Mouse (Mus musculus): ENCODE data around the gene Rgs7. TPM values are rescaled to one million over a fixed set of nuclear protein-coding genes. Genes with fewer than 3 reads are reported as not detected.

The Rgs7 gene
- polyA plus RNA-seq, 1 experiment from 2014 or later = not detected

GRCm38 (mm10) chr1:175188186-175188585 is 304.1 kb downstream of the Rgs7 start:
- 56% methylated on average over 5 of the region's 5 CpGs for WGBS (ENCODE audit: insufficient replicate concordance)
- Histone ChIP-seq H3K4me2 (ENCODE audit: low read depth, low read length) (no peak overlapping the region), H3K4me3 (ENCODE audit: low read depth, low read length) (no peak overlapping the region), H3K27me3 (ENCODE audit: control insufficient read depth, insufficient read depth, low read depth, low read length) (no peaks in the 10 kb centered on the region), H3K36me3 (ENCODE audit: control insufficient read depth, insufficient read depth) (no peaks in the 10 kb centered on the region), H3K9ac (ENCODE audit: low read depth, low read length) (no peak overlapping the region), H3K4me1 (ENCODE audit: control insufficient read depth, low read depth, low read length) (no peaks in the 10 kb centered on the region), H3K27ac (ENCODE audit: low read length) (no peak overlapping the region), H3K9me3 (replicated peaks; ENCODE audit: control insufficient read depth, low read length) (no peaks in the 10 kb centered on the region)
- ATAC-seq (ENCODE audit: low read depth) = no peak

GRCm38 (mm10) chr1:175185211-175185610 is 307.1 kb downstream of the Rgs7 start:
- H3K27ac ChIP-seq (ENCODE audit: low read length) = no peak overlapping the region
- no peaks in the 10 kb centered on the region for H3K27me3 ChIP-seq (ENCODE audit: control insufficient read depth, insufficient read depth, low read depth, low read length)
- no peak overlapping the region for H3K4me3 ChIP-seq (ENCODE audit: low read depth, low read length)
- ATAC-seq (ENCODE audit: low read depth) = no peak
- no peak overlapping the region for H3K9ac ChIP-seq (ENCODE audit: low read depth, low read length)
- no peaks in the 10 kb centered on the region for H3K9me3 ChIP-seq (replicated peaks; ENCODE audit: control insufficient read depth, low read length)
- no peaks in the 10 kb centered on the region for H3K36me3 ChIP-seq (ENCODE audit: control insufficient read depth, insufficient read depth)
- H3K4me1 ChIP-seq (ENCODE audit: control insufficient read depth, low read depth, low read length) = no peaks in the 10 kb centered on the region
- H3K4me2 ChIP-seq (ENCODE audit: low read depth, low read length) = no peak overlapping the region
- 58% methylated on average over 2 of the region's 2 CpGs for whole genome bisulfite sequencing (ENCODE audit: insufficient replicate concordance)

- Histone ChIP-seq H3K4me2 (ENCODE audit: low read depth, low read length) (no peak overlapping the region), H3K27me3 (ENCODE audit: control insufficient read depth, insufficient read depth, low read depth, low read length) (no peaks in the 10 kb centered on the region), H3K9ac (ENCODE audit: low read depth, low read length) (no peak overlapping the region), H3K9me3 (replicated peaks; ENCODE audit: control insufficient read depth, low read length) (no peaks in the 10 kb centered on the region), H3K4me3 (ENCODE audit: low read depth, low read length) (no peak overlapping the region), H3K4me1 (ENCODE audit: control insufficient read depth, low read depth, low read length) (no peaks in the 10 kb centered on the region), H3K36me3 (ENCODE audit: control insufficient read depth, insufficient read depth) (no peaks in the 10 kb centered on the region), H3K27ac (ENCODE audit: low read length) (no peak overlapping the region)
- ATAC-seq (ENCODE audit: low read depth) = no peak
- 38% methylated on average over 3 of the region's 3 CpGs for WGBS (ENCODE audit: insufficient replicate concordance)
Measured at GRCm38 (mm10) chr1:175184736-175185135, 307.6 kb downstream of the Rgs7 start.

- Histone ChIP-seq H3K4me1 (ENCODE audit: control insufficient read depth, low read depth, low read length) (no peaks in the 10 kb centered on the region), H3K9me3 (replicated peaks; ENCODE audit: control insufficient read depth, low read length) (no peaks in the 10 kb centered on the region), H3K9ac (ENCODE audit: low read depth, low read length) (no peak overlapping the region), H3K36me3 (ENCODE audit: control insufficient read depth, insufficient read depth) (no peaks in the 10 kb centered on the region), H3K27ac (ENCODE audit: low read length) (no peak overlapping the region), H3K4me2 (ENCODE audit: low read depth, low read length) (no peak overlapping the region), H3K4me3 (ENCODE audit: low read depth, low read length) (no peak overlapping the region), H3K27me3 (ENCODE audit: control insufficient read depth, insufficient read depth, low read depth, low read length) (no peaks in the 10 kb centered on the region)
- no peak for ATAC-seq (ENCODE audit: low read depth)
- 63% methylated on average over 1 of the region's 1 CpGs for WGBS (ENCODE audit: insufficient replicate concordance)
Measured at GRCm38 (mm10) chr1:175178733-175179132, 313.6 kb downstream of the Rgs7 start.

GRCm38 (mm10) chr1:175174918-175175675 is 317.2 kb downstream of the Rgs7 start:
- Histone ChIP-seq H3K9me3 (replicated peaks; ENCODE audit: control insufficient read depth, low read length) (no peaks in the 10 kb centered on the region), H3K4me2 (ENCODE audit: low read depth, low read length) (no peak overlapping the region), H3K4me3 (ENCODE audit: low read depth, low read length) (no peak overlapping the region), H3K36me3 (ENCODE audit: control insufficient read depth, insufficient read depth) (no peaks in the 10 kb centered on the region), H3K27ac (ENCODE audit: low read length) (no peak overlapping the region), H3K4me1 (ENCODE audit: control insufficient read depth, low read depth, low read length) (no peaks in the 10 kb centered on the region), H3K9ac (ENCODE audit: low read depth, low read length) (no peak overlapping the region), H3K27me3 (ENCODE audit: control insufficient read depth, insufficient read depth, low read depth, low read length) (no peaks in the 10 kb centered on the region)
- ATAC-seq (ENCODE audit: low read depth) = no peak
- 54% methylated on average over 5 of the region's 5 CpGs for WGBS (ENCODE audit: insufficient replicate concordance)

GRCm38 (mm10) chr1:175155469-175155868 is 336.8 kb downstream of the Rgs7 start:
- no peaks in the 10 kb centered on the region for H3K9me3 ChIP-seq (replicated peaks; ENCODE audit: control insufficient read depth, low read length)
- WGBS (ENCODE audit: insufficient replicate concordance) = 52% methylated on average over 1 of the region's 1 CpGs
- ATAC-seq (ENCODE audit: low read depth) = no peak

GRCm38 (mm10) chr1:175143051-175143450 is 349.2 kb downstream of the Rgs7 start:
- H3K27me3 ChIP-seq (ENCODE audit: control insufficient read depth, insufficient read depth, low read depth, low read length) = no peaks in the 10 kb centered on the region
- no peaks in the 10 kb centered on the region for H3K36me3 ChIP-seq (ENCODE audit: control insufficient read depth, insufficient read depth)
- H3K4me1 ChIP-seq (ENCODE audit: control insufficient read depth, low read depth, low read length) = no peaks in the 10 kb centered on the region
- no peak overlapping the region for H3K4me2 ChIP-seq (ENCODE audit: low read depth, low read length)
- no peak overlapping the region for H3K9ac ChIP-seq (ENCODE audit: low read depth, low read length)
- no peaks in the 10 kb centered on the region for H3K9me3 ChIP-seq (replicated peaks; ENCODE audit: control insufficient read depth, low read length)
- no peak for ATAC-seq (ENCODE audit: low read depth)
- WGBS (ENCODE audit: insufficient replicate concordance) = 52% methylated on average over 4 of the region's 4 CpGs
- H3K27ac ChIP-seq (ENCODE audit: low read length) = no peak overlapping the region
- no peak overlapping the region for H3K4me3 ChIP-seq (ENCODE audit: low read depth, low read length)

More at GRCm38 (mm10) chr1:175155469-175155868, 336.8 kb downstream of the Rgs7 start:
- no peaks in the 10 kb centered on the region for H3K4me1 ChIP-seq (ENCODE audit: control insufficient read depth, low read depth, low read length)
- no peak overlapping the region for H3K9ac ChIP-seq (ENCODE audit: low read depth, low read length)
- no peaks in the 10 kb centered on the region for H3K27me3 ChIP-seq (ENCODE audit: control insufficient read depth, insufficient read depth, low read depth, low read length)
- no peak overlapping the region for H3K4me2 ChIP-seq (ENCODE audit: low read depth, low read length)
- no peaks in the 10 kb centered on the region for H3K36me3 ChIP-seq (ENCODE audit: control insufficient read depth, insufficient read depth)
- H3K4me3 ChIP-seq (ENCODE audit: low read depth, low read length) = no peak overlapping the region
- H3K27ac ChIP-seq (ENCODE audit: low read length) = no peak overlapping the region

DNA sequence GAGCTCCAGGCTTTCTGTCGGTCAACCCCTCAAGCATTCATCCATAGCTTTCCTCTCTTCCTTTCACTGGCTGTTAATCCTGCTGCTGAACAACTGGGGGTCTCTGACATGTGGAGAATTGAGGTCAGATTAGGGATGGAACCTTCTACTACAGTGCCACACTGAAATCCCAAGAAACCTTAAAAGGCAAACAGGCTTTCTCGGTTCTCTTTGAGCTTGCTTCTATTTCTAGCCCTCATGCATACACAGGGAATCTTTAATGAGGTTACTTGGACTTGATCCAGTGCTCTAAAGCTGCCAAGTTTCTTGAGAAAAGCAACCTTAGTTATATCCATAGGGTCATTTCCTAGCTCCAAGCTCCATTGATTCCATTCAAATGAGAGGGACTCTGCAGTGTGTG is 363.8 kb downstream of the Rgs7 start:
- Histone ChIP-seq H3K9me3 (replicated peaks; ENCODE audit: control insufficient read depth, low read length) (no peaks in the 10 kb centered on the region), H3K4me3 (ENCODE audit: low read depth, low read length) (no peak overlapping the region), H3K9ac (ENCODE audit: low read depth, low read length) (no peak overlapping the region), H3K27me3 (ENCODE audit: control insufficient read depth, insufficient read depth, low read depth, low read length) (no peaks in the 10 kb centered on the region), H3K27ac (ENCODE audit: low read length) (no peak overlapping the region), H3K4me1 (ENCODE audit: control insufficient read depth, low read depth, low read length) (no peaks in the 10 kb centered on the region), H3K4me2 (ENCODE audit: low read depth, low read length) (no peak overlapping the region), H3K36me3 (ENCODE audit: control insufficient read depth, insufficient read depth) (no peaks in the 10 kb centered on the region)
- WGBS (ENCODE audit: insufficient replicate concordance) = 60% methylated on average over 2 of the region's 2 CpGs
- ATAC-seq (ENCODE audit: low read depth) = no peak

DNA sequence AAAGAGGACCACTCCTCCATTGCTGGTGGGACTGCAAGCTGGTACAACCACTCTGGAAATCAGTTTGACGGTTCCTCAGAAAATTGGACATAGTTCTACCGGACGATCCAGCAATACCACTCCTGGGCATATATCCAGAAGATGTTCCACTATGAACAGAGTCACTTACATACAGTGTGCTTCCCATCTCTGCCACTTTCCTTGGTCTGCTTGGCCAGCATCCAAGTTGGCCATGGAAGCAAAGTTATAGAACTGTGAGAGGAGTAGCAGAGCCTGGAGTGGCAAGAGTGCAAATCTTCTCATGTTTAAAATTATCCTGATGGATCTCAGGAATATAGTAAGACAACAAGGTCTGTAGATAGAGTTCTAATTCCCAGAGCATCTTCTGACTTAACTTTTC is 367.9 kb downstream of the Rgs7 start:
- H3K36me3 ChIP-seq (ENCODE audit: control insufficient read depth, insufficient read depth) = no peaks in the 10 kb centered on the region
- H3K4me3 ChIP-seq (ENCODE audit: low read depth, low read length) = no peak overlapping the region
- WGBS (ENCODE audit: insufficient replicate concordance) = 71% methylated on average over 3 of the region's 3 CpGs
- no peak for ATAC-seq (ENCODE audit: low read depth)
- H3K9me3 ChIP-seq (replicated peaks; ENCODE audit: control insufficient read depth, low read length) = no peaks in the 10 kb centered on the region
- no peak overlapping the region for H3K27ac ChIP-seq (ENCODE audit: low read length)
- no peak overlapping the region for H3K4me2 ChIP-seq (ENCODE audit: low read depth, low read length)
- H3K9ac ChIP-seq (ENCODE audit: low read depth, low read length) = no peak overlapping the region
- no peaks in the 10 kb centered on the region for H3K27me3 ChIP-seq (ENCODE audit: control insufficient read depth, insufficient read depth, low read depth, low read length)
- H3K4me1 ChIP-seq (ENCODE audit: control insufficient read depth, low read depth, low read length) = no peaks in the 10 kb centered on the region
